Mouse (Mus musculus): ENCODE measurements around the gene Cntrl.

Gene Cntrl
- long read RNA-seq, experiment 1, partial matches to known transcripts = 9 of 14 reads
- long read RNA-seq, experiment 1, other reads (novel, unspliced or antisense) = 5 of 14 reads
- long read RNA-seq, experiment 2, partial matches to known transcripts = 9 of 17 reads
- long read RNA-seq, experiment 2, other reads (novel, unspliced or antisense) = 6 of 17 reads

DNA sequence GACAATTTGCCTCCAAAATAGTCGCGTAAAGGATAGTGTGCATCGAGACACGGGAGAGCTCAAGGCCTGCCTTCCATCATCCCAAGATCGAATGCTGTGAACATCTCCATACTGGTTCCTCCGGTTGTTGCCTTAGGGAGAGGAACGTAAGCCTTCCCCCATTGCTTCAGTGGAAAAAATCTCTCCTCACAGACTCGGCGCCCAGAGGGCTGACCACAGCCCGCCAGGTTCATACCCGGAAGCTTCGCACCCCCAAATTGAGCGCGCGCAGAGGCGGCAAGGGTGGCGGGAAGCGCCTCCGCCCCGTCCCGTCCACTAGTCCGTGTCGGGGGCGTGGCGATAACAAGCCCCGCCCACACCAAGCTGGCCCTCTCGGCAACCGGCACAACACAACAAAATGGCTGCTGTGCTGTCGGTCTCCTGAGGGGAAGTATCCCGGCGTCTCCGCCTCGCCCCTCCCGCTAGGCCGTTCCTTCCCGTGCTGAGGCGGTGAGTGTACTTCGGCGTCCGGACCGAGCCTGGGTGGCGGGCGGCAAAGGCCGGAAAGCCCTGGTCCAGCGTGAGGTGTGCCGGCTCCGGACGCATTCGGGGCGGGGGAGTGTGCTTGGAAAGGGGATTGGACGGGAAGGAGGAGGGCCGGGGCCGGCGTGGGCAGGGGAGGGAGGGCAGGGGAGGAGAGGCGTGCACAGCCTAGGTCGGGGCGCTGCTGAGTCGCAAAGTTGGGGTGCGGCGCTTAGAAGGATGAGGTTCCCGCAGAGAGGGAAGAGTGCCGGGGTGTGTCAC lies at the start of gene Cntrl:
TSS of gene Cntrl (plus strand) at position 352 of the 783 bp plus-strand sequence.
- intact Hi-C loops (cut with DNase I) = loop anchor here (5.0 kb wide), 1 partner anchor 57 kb away; no protein-coding TSS in a partner anchor

DNA sequence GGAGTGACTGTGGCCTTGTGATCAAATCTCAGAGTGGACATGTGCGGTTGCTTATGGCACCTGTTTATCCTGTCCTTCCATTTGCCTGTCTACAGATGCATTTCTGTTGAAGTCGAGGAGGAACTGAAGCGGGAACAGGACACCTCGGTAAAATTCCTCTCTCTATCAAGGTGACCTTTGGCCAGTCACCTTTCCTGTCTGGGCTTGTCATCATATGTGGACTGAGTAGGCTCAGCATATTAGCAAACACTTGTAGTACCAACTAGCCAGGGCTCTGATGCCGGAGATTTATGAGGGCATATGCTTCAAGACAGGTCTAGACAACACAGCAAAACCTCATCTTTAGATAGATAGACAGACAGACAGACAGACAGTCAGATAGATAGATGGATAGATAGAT lies 49.0 kb upstream of the Cntrl start:
- intact Hi-C loops (cut with DNase I) = no loop called here

DNA sequence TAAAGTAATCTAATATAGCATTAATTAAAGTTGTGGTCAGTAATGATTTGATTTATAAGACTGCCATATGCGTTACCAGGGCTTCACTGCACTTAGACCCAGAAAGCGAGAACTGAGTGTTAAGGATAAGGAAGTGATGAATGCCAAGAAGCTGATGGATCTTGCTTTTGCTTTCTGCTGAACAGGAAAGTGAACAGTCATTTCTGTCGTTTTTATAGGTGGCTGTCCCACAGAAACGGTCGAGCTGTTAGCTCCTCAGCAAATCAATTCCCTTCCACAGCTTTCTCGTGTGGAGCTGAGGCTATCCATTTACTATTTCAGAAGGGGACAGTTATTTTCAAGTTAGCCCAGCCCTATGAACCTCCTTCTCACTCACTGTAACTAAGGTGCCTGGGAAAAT lies 48.4 kb upstream of the Cntrl start:
- intact Hi-C loops (cut with DNase I) = no loop called here

DNA sequence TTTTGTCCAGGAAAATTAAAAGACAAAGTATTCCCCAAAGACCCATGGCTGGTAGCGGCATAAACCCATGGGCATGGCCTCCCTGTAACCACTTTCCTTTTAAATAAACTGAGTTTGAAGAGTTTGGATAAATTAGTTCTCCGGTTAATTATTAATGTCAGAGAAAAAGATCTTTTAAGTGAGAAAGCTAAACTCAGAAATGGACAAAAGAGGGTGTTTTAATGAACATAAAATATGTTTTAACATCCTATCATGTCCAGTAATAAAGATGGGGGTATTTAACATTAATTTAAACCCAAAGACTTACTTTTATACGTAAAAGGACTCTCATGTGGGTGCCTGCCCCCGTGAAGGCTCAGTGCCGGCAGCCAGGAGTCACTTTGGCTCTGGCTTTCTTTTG lies 48.0 kb upstream of the Cntrl start, which contains the start of gene Hc:
TSS of gene Hc (minus strand) at position 101 of the 400 bp plus-strand sequence.
- intact Hi-C loops (cut with DNase I) = no loop called here

DNA sequence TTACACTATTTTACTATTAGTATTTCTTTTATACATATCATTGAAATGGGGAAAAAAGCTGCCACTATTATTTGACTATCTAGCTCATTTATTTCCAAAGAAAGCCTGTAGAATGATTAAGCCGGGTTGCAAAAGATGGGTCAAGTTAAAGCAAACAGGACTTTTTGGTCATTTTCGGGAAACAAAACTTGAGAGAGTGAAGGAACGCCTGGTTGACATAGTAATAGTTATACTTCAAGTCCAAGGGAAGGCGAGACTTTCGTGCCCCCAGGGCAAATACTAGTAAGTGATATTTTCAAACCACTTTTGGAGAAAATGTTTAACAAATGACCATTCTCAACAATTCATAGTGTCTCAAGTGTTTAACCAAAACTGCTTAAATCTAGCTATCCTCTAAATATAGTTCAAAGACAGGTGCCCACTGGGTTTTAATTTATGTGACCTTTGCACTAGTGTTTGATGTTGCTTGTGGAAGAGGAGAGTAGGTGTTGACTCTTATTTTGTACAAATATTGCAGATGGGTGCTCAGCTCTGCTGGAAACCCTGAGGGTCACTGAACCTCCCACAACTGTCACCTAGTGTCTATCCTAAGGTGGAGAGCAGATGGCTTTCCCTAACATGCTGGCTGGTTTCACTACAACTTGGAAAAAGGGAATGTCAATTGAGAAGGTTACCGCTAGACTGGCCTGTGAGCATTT lies 45.8 kb upstream of the Cntrl start:
- intact Hi-C loops (cut with DNase I) = no loop called here

DNA sequence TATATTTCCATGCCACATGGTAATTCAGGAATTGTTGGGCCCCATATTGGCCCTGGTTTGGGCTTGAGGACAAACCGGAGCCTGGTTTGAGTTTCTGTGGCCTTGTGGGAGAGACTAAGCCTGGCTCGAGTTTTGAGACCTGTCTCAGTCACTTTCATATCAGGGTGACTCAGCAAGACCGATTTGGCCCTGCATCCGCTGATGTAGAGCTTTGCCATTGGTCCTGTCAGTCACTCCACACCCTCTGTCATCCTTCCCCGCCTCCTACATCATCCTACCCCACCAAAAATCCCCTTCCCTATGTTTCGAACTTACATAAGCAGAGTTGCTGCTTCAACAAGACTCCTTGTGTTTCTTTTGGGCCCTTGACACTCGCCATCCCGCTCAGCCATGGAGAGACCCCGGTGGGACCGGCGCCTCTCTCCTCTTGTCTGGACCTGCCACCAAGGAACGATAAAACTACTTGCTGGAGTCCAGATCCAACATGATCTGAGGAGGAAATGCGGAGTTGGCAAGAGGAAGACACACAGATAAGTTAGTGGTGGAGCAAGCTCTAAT lies 42.7 kb upstream of the Cntrl start:
- intact Hi-C loops (cut with DNase I) = no loop called here

DNA sequence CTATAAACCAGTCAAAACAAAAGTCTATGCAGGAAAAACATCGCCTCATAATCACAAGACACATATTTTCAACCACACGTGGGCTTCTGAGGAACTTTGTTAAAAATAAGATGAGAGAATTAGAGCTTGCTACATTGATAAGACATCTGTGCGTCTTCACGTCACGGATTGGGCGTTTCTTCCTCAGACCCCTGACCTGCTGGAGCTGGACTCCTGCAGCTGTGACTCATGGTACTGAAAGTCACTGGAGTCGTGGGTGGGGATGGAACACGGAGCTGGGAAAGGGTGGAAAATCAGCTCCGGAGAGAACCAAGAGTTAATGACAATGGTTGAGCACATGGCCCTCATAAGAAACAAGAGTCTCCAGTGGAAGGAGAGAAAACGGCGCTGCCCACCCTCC lies 42.2 kb upstream of the Cntrl start:
- intact Hi-C loops (cut with DNase I) = no loop called here

DNA sequence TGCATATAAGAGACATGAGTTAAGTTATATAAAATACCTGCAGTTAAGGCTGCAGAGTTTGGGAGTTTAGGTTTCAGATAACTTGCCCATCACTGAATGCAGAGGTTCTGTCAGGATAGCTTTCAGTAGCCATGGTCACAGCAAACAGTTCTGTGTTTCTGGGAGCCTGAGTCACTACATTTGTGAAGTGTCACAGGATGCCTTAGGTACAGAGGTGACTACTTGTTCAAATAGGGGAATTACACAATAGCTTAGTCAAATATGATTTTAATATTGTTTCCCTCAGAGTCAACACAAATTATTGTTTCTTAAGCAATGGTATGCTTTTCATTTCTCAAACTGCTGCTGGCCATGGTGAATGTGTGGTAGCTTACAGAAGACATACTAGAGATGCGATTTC lies 40.2 kb upstream of the Cntrl start:
- intact Hi-C loops (cut with DNase I) = no loop called here

DNA sequence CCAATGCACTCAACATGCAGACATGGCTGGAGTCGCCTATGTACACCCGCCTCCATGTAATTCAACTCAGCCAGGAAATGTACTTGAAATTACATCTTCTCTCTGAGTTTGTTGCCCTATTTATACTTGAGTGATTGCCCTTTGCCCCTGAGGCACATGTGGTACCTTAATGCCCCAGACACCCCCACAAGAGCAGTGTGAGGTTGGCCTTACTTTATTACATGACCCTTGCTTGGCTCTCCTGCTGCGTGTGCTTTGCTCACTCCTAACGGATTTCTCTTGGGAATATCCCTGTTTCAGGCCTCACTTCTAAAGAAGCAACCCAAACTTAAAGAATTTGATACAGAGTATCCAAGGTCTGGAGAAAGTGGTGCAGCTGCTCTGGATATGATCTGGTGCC lies 39.0 kb upstream of the Cntrl start:
- intact Hi-C loops (cut with DNase I) = no loop called here

DNA sequence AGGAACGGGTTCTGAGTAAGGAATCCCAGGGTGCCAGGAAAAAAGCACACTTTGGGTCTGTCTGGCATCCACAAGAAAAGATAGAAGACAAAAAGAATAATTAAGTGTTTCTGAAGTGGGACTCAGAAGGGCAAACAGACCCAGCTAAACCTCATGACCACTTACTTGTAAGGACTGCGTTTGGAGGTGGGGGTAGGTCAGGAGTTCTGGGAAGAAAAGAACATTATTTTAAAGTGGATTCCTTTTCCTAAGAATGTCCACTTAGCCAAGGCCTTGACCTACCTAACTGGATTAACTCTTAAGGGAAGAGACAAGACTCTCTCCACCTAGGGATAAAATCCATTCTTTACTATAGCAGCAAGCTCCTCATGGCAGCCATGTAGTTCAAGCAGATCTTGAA lies 36.7 kb upstream of the Cntrl start:
- intact Hi-C loops (cut with DNase I) = no loop called here

DNA sequence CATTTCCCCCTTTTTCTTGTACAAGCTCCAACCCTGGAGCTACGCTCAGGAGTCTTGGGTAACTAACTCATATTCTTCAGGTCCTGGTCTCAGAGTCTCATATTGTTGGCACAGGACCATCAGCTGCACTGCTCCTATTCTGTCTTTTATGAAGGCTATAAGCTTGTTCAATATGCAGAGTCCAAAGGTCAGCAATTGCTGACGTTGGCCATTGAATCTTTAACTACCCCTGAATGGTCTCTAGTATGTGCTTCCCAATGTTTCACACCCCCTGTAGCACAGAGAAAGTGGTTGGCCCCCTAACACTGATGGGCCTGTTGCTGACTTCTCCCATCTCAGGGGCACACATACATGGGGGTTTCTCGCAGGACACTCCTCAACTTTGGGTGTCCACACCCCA lies 35.0 kb upstream of the Cntrl start:
- intact Hi-C loops (cut with DNase I) = no loop called here

DNA sequence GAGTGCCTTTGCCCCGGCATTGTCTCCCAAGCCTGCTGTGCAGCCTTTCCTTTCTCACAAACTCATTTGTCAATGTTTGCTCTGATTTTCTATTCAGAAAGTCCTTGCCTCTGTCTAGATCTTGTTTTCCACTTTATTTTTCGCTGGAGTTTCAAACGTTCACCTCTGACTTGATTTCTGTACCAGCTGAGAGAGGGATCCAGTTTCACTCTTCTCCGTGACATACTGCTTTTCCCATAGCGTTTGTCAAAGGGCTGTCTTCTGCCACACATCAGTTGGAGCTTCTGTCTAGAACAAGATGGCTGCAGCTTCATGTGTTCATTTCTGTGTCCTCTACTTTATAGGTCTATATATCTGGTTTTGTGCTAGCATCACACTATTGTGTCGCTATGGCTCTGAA lies 30.1 kb upstream of the Cntrl start:
- intact Hi-C loops (cut with DNase I) = no loop called here

DNA sequence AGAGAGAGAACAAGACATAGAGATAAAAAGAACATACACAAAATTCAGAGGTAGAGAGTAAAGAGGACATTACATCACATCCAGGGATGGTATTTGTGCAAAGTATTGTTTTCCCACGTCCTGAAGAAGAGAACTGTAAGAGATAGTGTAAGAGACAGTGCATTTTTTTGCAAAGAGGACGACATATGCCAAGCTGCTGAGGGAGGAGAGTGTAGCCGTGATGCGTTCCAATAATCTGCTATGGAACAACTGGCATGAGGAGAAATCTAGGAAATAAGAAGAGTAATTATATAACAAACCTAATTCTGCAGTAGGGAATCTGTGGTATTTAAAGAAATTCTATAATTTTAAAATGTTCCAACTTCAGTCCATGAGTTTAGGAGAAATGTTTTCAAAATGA lies 21.9 kb upstream of the Cntrl start:
- intact Hi-C loops (cut with DNase I) = no loop called here

DNA sequence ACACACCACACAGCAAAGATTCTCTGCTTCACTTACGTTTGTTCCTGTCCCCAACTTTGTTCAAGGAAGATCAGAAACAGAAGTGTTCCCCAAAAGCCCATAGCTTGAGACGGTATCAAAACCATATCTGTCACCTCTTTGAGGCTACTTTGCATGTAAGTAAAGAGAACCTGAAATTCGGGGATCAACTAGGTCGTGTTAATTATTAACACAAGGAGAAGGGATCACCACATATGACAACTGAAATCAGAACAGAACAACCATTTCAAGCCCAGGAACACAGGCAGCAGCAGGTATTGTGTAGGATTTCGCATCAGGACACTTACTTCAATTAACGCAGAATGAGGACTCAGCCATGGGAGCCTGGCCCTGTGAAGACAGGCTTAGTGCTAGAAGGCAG lies 8.8 kb upstream of the Cntrl start:
- intact Hi-C loops (cut with DNase I) = no loop called here

DNA sequence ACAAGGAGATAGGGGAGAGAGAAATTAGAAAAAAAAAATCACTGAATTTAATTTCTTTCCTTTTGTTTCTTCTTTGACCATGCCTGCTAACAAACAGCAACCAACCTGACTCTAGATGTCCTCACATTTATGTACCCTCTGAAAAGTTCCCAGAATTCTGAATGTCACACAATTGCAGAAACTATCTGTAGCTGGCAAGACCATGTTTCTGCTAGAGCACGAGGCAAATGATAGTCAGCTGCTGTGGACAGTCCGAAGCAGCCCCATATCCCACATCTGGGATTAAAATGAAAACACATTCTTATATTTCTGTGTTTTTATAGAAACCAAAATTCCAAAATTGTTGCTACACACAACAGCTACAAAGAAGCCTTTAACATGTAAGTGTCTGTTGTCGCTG lies 7.8 kb upstream of the Cntrl start, which contains the start of gene AI182371:
TSS of gene AI182371 (minus strand) at position 101 of the 400 bp plus-strand sequence.
- intact Hi-C loops (cut with DNase I) = no loop called here

DNA sequence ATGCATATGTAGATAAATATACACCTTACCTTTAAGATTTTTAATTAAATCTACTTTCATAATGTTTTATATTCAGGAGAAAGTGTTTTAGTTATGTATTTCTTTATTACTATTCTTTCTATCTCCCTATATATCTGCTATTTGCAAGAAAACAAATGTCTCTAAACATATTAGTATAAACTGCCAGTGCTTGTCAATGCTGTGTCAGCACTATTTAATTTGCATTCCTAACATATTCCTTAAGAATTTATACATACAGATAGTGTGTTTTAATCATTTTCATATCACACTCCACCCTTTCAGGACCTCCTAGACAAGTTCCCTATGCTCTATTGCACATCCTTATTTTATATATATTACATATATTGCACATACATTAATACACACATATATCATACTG lies 6.5 kb upstream of the Cntrl start:
- intact Hi-C loops (cut with DNase I) = no loop called here

DNA sequence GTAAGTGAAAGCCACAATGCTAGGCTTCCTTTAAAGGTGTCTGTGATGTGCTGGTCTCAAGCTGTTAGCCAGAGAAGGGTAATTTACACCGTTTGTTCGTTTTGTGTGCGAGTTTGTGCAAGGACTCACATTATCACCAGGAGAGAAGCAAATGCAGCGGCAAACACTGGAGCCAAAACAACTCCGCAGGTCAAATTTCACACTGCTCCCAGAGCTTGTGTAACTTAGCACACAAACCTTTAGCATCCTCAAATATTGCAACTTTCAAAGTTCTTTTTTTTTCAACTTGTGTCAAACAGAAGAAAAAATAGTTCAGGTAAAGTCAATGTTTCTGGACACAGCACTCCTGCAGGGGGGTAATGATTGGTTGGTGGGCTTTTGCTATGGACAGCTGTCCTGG lies 5.7 kb upstream of the Cntrl start:
- intact Hi-C loops (cut with DNase I) = no loop called here

DNA sequence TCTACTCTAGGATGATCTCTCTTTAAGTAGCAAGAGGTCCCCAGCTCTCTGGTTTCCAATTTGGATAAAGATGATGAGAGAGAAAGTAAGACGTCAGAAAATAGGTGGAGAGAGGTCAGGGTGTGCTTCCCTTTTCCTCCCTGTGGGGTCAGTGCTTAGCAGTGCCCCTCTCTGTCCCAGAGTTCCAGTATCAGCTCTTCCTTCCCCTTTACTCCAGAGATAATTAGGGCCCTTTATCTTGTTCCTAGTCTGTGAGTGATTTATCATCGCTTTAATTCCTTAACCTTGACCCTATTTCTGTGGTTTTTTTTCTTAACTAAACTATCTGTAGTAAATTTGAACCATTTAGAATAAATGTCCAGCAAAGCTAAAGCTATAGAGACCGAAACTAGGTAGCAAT lies 4.4 kb upstream of the Cntrl start:
- intact Hi-C loops (cut with DNase I) = loop anchor here (5.0 kb wide), 1 partner anchor 53 kb away; no protein-coding TSS in a partner anchor

DNA sequence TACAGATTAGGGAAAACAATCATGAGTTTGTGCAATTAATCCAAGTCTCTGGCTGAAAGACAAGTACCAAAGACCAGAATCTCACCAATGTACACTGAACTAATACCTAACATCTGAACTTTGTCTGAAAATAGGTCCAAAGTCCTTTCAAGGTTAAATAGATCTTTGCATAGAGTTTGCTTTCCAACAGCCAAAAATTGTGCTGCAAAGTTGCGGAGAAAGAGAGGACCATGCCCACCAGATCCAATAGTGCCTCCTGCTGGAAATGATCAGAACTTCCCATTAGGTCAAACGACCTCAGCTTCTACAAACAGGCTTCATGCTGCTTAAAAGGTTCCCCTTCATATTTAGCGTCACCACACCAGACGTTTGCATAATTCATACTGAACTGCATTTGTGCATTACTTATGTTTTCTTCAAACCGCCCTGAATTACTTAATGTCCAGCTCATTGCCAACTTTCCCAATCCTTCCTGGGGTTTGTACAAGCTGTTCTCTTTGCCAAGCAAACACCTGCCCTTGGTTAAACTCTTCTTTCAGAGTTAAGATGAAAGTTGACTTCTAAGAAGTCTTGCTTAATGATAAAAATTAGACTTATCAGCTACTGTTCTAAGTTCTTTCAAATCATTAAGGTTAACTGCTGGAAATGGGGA lies 1.2 kb upstream of the Cntrl start:
- intact Hi-C loops (cut with DNase I) = loop anchor here (5.0 kb wide), 1 partner anchor 56 kb away; no protein-coding TSS in a partner anchor

DNA sequence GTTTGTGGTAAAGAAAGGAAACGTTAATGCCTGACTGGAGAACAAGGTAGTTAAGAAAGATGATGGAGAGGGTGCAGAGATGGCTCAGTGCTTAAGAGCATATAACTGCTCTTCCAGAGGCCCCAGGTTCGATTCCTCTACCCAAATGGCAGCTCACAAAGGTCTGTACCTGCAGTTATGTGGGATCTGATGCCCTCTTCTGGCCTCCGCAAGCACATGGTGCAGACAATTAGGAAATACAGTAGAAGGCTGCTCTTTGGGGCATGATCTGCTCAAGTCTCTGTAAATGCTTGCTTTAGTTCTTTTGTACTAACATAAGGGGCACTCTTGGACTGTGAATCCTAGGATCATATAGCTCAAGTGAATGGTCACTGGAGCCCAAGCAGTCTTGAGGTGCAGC lies 580 bp upstream of the Cntrl start:
- intact Hi-C loops (cut with DNase I) = loop anchor here (5.0 kb wide), 1 partner anchor 56 kb away; no protein-coding TSS in a partner anchor

DNA sequence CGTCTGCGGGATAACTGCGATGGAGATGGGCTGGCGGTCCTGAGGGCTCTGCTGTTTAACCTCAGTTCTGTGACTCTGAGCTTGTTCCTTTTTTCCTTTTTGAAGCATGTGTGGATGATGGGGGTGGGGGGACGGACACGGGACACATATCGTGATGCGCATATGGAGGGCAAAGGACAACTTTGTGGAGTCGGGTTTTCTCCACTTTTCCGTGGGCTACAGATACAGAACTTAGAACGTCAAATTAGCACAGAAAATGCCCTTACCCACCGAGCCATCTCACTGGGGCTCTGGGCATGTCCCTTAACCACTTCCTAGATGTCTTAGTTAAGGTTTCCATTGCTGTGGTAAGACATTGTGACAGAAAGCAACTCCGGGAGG lies 622 bp downstream of the Cntrl start:
- intact Hi-C loops (cut with DNase I) = loop anchor here (5.0 kb wide), 1 partner anchor 58 kb away; no protein-coding TSS in a partner anchor
